Mouse (Mus musculus) E14TG2a.4 (cell line): ENCODE measurements around the gene Tmem41a.

ENCODE experiments used
- CTCF ChIP-seq: conservative IDR thresholded peaks from 2 replicates; pipeline ENCODE4 v1.5.1; 2014; ENCODE audit warnings: low read length
- POU5F1 ChIP-seq: IDR thresholded peaks from 2 replicates; pipeline ENCODE4 v1.6.1; 2014; ENCODE audit warnings: low read length, borderline replicate concordance

DNA sequence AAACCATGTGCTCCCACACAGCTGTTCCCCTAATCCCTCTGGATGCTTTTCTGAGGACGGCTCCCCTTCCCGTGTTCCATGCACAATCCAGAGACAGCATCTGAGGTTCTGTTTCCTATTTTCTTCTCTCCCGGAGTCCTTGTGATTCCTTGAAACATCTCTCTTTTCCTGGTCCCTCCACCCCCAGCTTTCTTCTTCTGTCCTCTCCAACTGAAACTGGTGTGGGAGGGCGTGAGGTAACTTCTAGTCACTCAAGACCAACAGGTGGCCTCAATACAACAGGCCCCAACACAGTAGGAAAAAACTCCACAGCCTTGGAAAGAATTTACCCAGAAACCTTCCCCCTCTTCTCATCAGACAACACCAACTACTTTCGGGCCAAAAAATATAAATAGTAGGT is 30.0 kb upstream of the Tmem41a start:
- TF ChIP-seq CTCF (no peak), POU5F1 (no peak)
